Mouse (Mus musculus) kidney, embryonic 15.5 days (tissue): ENCODE results near the gene Zscan5b. TPM values are rescaled to one million over a fixed set of nuclear protein-coding genes. Genes with fewer than 3 reads are reported as not detected.
A peak's percentile ranks its signal among the peaks of the same experiment; 100 is the strongest.

Source experiments
- ATAC-seq: fragments of 200-750 bp; cut with Nextera tagmentation; replicated peaks from 2 replicates; pipeline ENCODE4 v1.8.0; 2017; ENCODE audit warnings: moderate TSS enrichment; ENCODE audit not compliant: low FRiP score
- H3K27ac ChIP-seq: fragments of 300-500 bp; sonication (generic); 2 replicates; pipeline ENCODE4 v1.5.1; 2015; ENCODE audit warnings: mild to moderate bottlenecking, inconsistent platforms
- H3K27me3 ChIP-seq: fragments of 300-500 bp; sonication (generic); 2 replicates; pipeline ENCODE4 v1.6.1; 2015; ENCODE audit warnings: inconsistent platforms
- H3K36me3 ChIP-seq: fragments of 300-500 bp; sonication (generic); 2 replicates; pipeline ENCODE4 v1.6.1; 2015; ENCODE audit warnings: inconsistent platforms
- H3K4me1 ChIP-seq: fragments of 300-500 bp; sonication (generic); 2 replicates; pipeline ENCODE4 v1.6.1; 2015; ENCODE audit warnings: inconsistent platforms
- H3K4me2 ChIP-seq: fragments of 300-500 bp; sonication (generic); 2 replicates; pipeline ENCODE4 v1.6.1; 2015; ENCODE audit warnings: moderate library complexity, mild to moderate bottlenecking, inconsistent platforms
- H3K4me3 ChIP-seq: fragments of 300-500 bp; sonication (generic); replicated peaks from 2 replicates; pipeline ENCODE4 v1.5.1; 2015; ENCODE audit warnings: mild to moderate bottlenecking, inconsistent platforms
- H3K9ac ChIP-seq: fragments of 300-500 bp; sonication (generic); 2 replicates; pipeline ENCODE4 v1.6.1; 2015; ENCODE audit warnings: mild to moderate bottlenecking, inconsistent platforms
- H3K9me3 ChIP-seq: fragments of 300-500 bp; sonication (generic); replicated peaks from 2 replicates; pipeline ENCODE4 v1.6.1; 2016; ENCODE audit warnings: inconsistent platforms
- WGBS: fragments of 180-500 bp; shearing (Covaris S2); methylation state at CpG from one replicate; pipeline ENCODE4 v1.1.7; 2015; ENCODE audit warnings: mixed read lengths; 5-methylcytosine and 5-hydroxymethylcytosine counted together
- polyA plus RNA-seq: library from polyadenylated mRNA; unstranded; fragments of >200 nt; fragmentation: Nextera tagmentation; extraction: Ambion mirVana; gene quantifications from 2 replicates; pipeline ENCODE4 v1.2.1, GENCODE M21; 2015

Zscan5b gene
- polyA plus RNA-seq, 1 experiment from 2014 or later = not detected

GRCm38 (mm10) chr7:6285366-6285765 is 63.3 kb downstream of the Zscan5b start:
- H3K9me3 ChIP-seq = no peaks in the 10 kb centered on the region
- 89% methylated on average over 6 of the region's 6 CpGs for WGBS
- peaks cover 19% of the 10 kb centered on the region for H3K4me1 ChIP-seq
- H3K4me2 ChIP-seq = peak overlapping the region; percentile 74; the same call in 1 of the 2 replicates
- H3K9ac ChIP-seq = no peak overlapping the region; the same call in 1 of the 2 replicates
- H3K27ac ChIP-seq = peak overlapping the region; percentile 84; the same call in 1 of the 2 replicates
- H3K27me3 ChIP-seq = no peaks in the 10 kb centered on the region
- H3K36me3 ChIP-seq = no peaks in the 10 kb centered on the region
- no peak for ATAC-seq
- H3K4me3 ChIP-seq = no peak overlapping the region

GRCm38 (mm10) chr7:6285842-6286705 is 64.0 kb downstream of the Zscan5b start, which contains the start of gene Zfp667:
TSS of gene Zfp667 (plus strand) at chr7:6286579.
- peaks cover 19% of the 10 kb centered on the region for H3K4me1 ChIP-seq
- peak within 1 kb of the TSS; percentile 31 for H3K9ac ChIP-seq
- H3K27me3 ChIP-seq = no peaks in the 10 kb centered on the region
- no peaks in the 10 kb centered on the region for H3K9me3 ChIP-seq
- H3K4me3 ChIP-seq = peak within 1 kb of the TSS; percentile 54
- ATAC-seq = peak; percentile 89
- H3K36me3 ChIP-seq = no peaks in the 10 kb centered on the region
- WGBS = 3% methylated on average over 50 of the region's 50 CpGs
- H3K4me2 ChIP-seq = peak within 1 kb of the TSS; percentile 74
- peak within 1 kb of the TSS; percentile 84 for H3K27ac ChIP-seq

- Histone ChIP-seq H3K4me2 (peak overlapping the region; percentile 74), H3K27me3 (no peaks in the 10 kb centered on the region), H3K4me1 (peaks cover 19% of the 10 kb centered on the region), H3K9ac (peak overlapping the region; percentile 31), H3K9me3 (no peaks in the 10 kb centered on the region), H3K36me3 (no peaks in the 10 kb centered on the region), H3K4me3 (peak overlapping the region; percentile 54), H3K27ac (no peak overlapping the region)
- WGBS = 27% methylated on average over 15 of the region's 15 CpGs
- ATAC-seq = peak; percentile 26
Measured at GRCm38 (mm10) chr7:6286921-6287531, 64.9 kb downstream of the Zscan5b start.

Other genes starting within 250 kb of the Zscan5b start
- not detected in 2 replicates for gene Vmn1r65, start 211.3 kb upstream of the Zscan5b start, polyA plus RNA-seq
- not detected in 2 replicates for gene Nlrp4c, start 177.1 kb upstream of the Zscan5b start, polyA plus RNA-seq
- gene Zfp787, start 66.3 kb upstream of the Zscan5b start, polyA plus RNA-seq = 30.7 and 31.9 TPM in 2 replicates
- 65.5 and 71.4 TPM in 2 replicates for gene Zfp444, start 50.1 kb upstream of the Zscan5b start, polyA plus RNA-seq
- not detected in 2 replicates for gene Galp, start 25.2 kb upstream of the Zscan5b start, polyA plus RNA-seq
- gene Epp13, start 30.4 kb downstream of the Zscan5b start, polyA plus RNA-seq = not detected in 2 replicates
- 5.9 and 6.3 TPM in 2 replicates for gene Zfp667, start 64.3 kb downstream of the Zscan5b start, polyA plus RNA-seq
- gene Zfp583, start 109.0 kb downstream of the Zscan5b start, polyA plus RNA-seq = 5.1 and 6.2 TPM in 2 replicates
- 2.3 and 2.4 TPM in 2 replicates for gene Gm3854, start 121.5 kb downstream of the Zscan5b start, polyA plus RNA-seq
- 1.7 and 2.5 TPM in 2 replicates for gene Zfp78, start 141.0 kb downstream of the Zscan5b start, polyA plus RNA-seq
- 7.8 and 8.3 TPM in 2 replicates for gene Zfp28, start 161.0 kb downstream of the Zscan5b start, polyA plus RNA-seq
- gene Smim17, start 176.4 kb downstream of the Zscan5b start, polyA plus RNA-seq = 0.04 and 0.17 TPM in 2 replicates
- gene Gm20715, start 188.0 kb downstream of the Zscan5b start, polyA plus RNA-seq = not detected in 2 replicates
- not detected in 2 replicates for gene Olfr1344, start 216.4 kb downstream of the Zscan5b start, polyA plus RNA-seq
- not detected in 2 replicates for gene Olfr1336, start 233.9 kb downstream of the Zscan5b start, polyA plus RNA-seq
- not detected in 2 replicates for gene Olfr1346, start 244.8 kb downstream of the Zscan5b start, polyA plus RNA-seq